Mouse (Mus musculus): ENCODE data around the gene Gm6614. TPM values are rescaled to one million over a fixed set of nuclear protein-coding genes. Genes with fewer than 3 reads are reported as not detected.

Gene Gm6614
- polyA plus RNA-seq, 1 experiment from 2014 or later: not detected

DNA sequence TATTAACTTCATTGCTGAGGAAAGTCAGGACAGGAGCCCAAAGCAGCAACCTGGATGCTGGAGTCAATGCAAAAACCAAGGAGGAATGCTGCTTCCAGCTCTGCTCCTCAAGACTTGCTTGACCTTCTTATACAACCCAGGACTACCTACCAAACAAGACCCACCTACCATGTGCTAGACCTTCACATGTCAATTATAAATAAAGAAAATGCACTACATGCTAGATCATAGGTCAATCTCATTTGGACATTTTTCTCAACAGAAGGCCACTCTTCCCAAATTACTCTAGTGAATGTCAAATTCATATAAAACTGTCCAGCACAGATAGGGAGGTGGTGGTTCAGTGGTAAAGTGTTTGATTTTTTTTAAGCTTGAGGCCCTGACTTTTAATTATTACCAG lies 64.4 kb downstream of the Gm6614 start, which contains the start of gene Slco1a1:
TSS of gene Slco1a1 (minus strand) at position 101 of the 400 bp plus-strand sequence.
- TF ChIP-seq CTCF (IDR thresholded peaks at IDR 0.05; ENCODE audit: low read depth): no peak
- no peaks in the 10 kb centered on the region for H3K4me1 ChIP-seq (replicated peaks; ENCODE audit: control insufficient read depth, insufficient read depth, low read length)
- no peak within 1 kb of the TSS for H3K27ac ChIP-seq (ENCODE audit: low read depth, low read length)
- H3K36me3 ChIP-seq (ENCODE audit: control insufficient read depth, insufficient read depth): no peaks in the 10 kb centered on the region
- H3K9me3 ChIP-seq (ENCODE audit: control insufficient read depth): no peaks in the 10 kb centered on the region
- H3K4me2 ChIP-seq (replicated peaks; ENCODE audit: low read depth): no peak within 1 kb of the TSS
- no peak within 1 kb of the TSS for H3K9ac ChIP-seq (ENCODE audit: low read depth, low read length)
- no peaks in the 10 kb centered on the region for H3K27me3 ChIP-seq (replicated peaks; ENCODE audit: control insufficient read depth, insufficient read depth, low read length)
- ATAC-seq: no peak
- H3K4me3 ChIP-seq (ENCODE audit: low read depth, low read length): no peak within 1 kb of the TSS

DNA sequence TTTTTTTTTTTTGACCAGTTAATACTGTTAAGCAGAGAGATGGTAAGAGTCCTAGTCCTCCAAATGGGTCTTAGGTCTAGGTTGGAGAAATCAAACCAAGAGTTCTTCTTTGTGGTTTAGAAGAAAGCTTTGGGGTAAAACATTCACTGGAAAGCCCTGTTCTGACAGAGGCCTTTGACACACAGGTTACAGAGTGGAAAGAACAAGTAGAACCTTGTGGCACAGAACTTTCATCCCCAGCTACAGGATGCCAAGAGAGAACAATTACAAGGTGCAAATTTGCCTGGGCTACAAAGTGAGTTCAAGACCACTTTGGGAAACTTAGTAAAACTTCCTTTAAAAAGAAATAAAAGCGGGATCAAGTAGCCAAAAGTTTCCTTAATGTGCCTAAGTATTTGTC lies 70.8 kb downstream of the Gm6614 start:
- H3K9me3 ChIP-seq (ENCODE audit: control insufficient read depth): no peaks in the 10 kb centered on the region
- no peaks in the 10 kb centered on the region for H3K4me1 ChIP-seq (replicated peaks; ENCODE audit: control insufficient read depth, insufficient read depth, low read length)
- ATAC-seq: no peak
- H3K4me2 ChIP-seq (replicated peaks; ENCODE audit: low read depth): no peak overlapping the region
- no peak overlapping the region for H3K4me3 ChIP-seq (ENCODE audit: low read depth, low read length)
- TF ChIP-seq CTCF (IDR thresholded peaks at IDR 0.05; ENCODE audit: low read depth): no peak
- H3K36me3 ChIP-seq (ENCODE audit: control insufficient read depth, insufficient read depth): no peaks in the 10 kb centered on the region
- no peak overlapping the region for H3K27ac ChIP-seq (ENCODE audit: low read depth, low read length)
- no peaks in the 10 kb centered on the region for H3K27me3 ChIP-seq (replicated peaks; ENCODE audit: control insufficient read depth, insufficient read depth, low read length)
- WGBS: 81% methylated on average over 1 of the region's 1 CpGs
- H3K9ac ChIP-seq (ENCODE audit: low read depth, low read length): no peak overlapping the region

Other genes starting within 250 kb of the Gm6614 start
- gene Gm5724, start 237.6 kb downstream of the Gm6614 start, polyA plus RNA-seq (2015; fragmentation: Nextera tagmentation; extraction: Ambion mirVana): not detected in 2 replicates
- gene Slco1a4, start 155.2 kb downstream of the Gm6614 start, polyA plus RNA-seq (2015; fragmentation: Nextera tagmentation; extraction: Ambion mirVana): 0.03 TPM in 1 of 2 replicates, not detected in the other
- not detected in 2 replicates for gene Slco1a1, start 64.5 kb downstream of the Gm6614 start, polyA plus RNA-seq (2015; fragmentation: Nextera tagmentation; extraction: Ambion mirVana)
- gene Slco1a6, start 197.1 kb upstream of the Gm6614 start, polyA plus RNA-seq (2015; fragmentation: Nextera tagmentation; extraction: Ambion mirVana): not detected in 2 replicates